Mouse (Mus musculus): ENCODE data around the gene Fgfrl1. TPM values are rescaled to one million over a fixed set of nuclear protein-coding genes. Genes with fewer than 3 reads are reported as not detected.
A peak's percentile ranks its signal among the peaks of the same experiment; 100 is the strongest.

Gene Fgfrl1
- total RNA-seq, 4 experiments from 2014 or later: 23.6 to 25.6 (median 24.4) TPM

- DNase-seq (ENCODE audit: low spot score in 2 of 2): no peak
These were observed 5.2 kb downstream of the Fgfrl1 start for GRCm38 (mm10) chr5:108697341-108697753.

- DNase-seq (ENCODE audit: low spot score in 2 of 2): no peak
These were observed 8.2 kb downstream of the Fgfrl1 start for GRCm38 (mm10) chr5:108700346-108700745.

GRCm38 (mm10) chr5:108701341-108702021 is 9.3 kb downstream of the Fgfrl1 start:
- DNase-seq (ENCODE audit: low spot score in 2 of 2): no peak

- DNase-seq (ENCODE audit: low spot score in 2 of 2): no peak
These were observed 11.8 kb downstream of the Fgfrl1 start for GRCm38 (mm10) chr5:108703754-108704626.

GRCm38 (mm10) chr5:108707758-108708157 is 15.6 kb downstream of the Fgfrl1 start:
- no peak for DNase-seq (ENCODE audit: low spot score in 2 of 2)

- no peak for DNase-seq (ENCODE audit: low spot score in 2 of 2)
These were observed 16.2 kb downstream of the Fgfrl1 start for GRCm38 (mm10) chr5:108708419-108708818.

GRCm38 (mm10) chr5:108708981-108709731 is 17.0 kb downstream of the Fgfrl1 start:
- no peak for DNase-seq (ENCODE audit: low spot score in 2 of 2)

- DNase-seq (ENCODE audit: low spot score in 2 of 2): no peak
These were observed 19.8 kb downstream of the Fgfrl1 start for GRCm38 (mm10) chr5:108711968-108712367.

- DNase-seq (ENCODE audit: low spot score in 2 of 2): no peak
These were observed 20.9 kb downstream of the Fgfrl1 start for GRCm38 (mm10) chr5:108713096-108713495.

GRCm38 (mm10) chr5:108713691-108714090 is 21.5 kb downstream of the Fgfrl1 start:
- DNase-seq (ENCODE audit: low spot score in 2 of 2): no peak

- DNase-seq (ENCODE audit: low spot score in 2 of 2): no peak
These were observed 22.0 kb downstream of the Fgfrl1 start for GRCm38 (mm10) chr5:108714149-108714548.

GRCm38 (mm10) chr5:108715974-108716373 is 23.8 kb downstream of the Fgfrl1 start:
- DNase-seq (ENCODE audit: low spot score in 2 of 2): no peak

GRCm38 (mm10) chr5:108718051-108718450 is 25.9 kb downstream of the Fgfrl1 start:
- no peak for DNase-seq (ENCODE audit: low spot score in 2 of 2)

GRCm38 (mm10) chr5:108719761-108720160 is 27.6 kb downstream of the Fgfrl1 start:
- no peak for DNase-seq (ENCODE audit: low spot score in 2 of 2)

GRCm38 (mm10) chr5:108724006-108724405 is 31.8 kb downstream of the Fgfrl1 start:
- no peak for DNase-seq (ENCODE audit: low spot score in 2 of 2)

- DNase-seq (ENCODE audit: low spot score in 2 of 2): peak; percentile 36 to 44
These were observed 34.5 kb downstream of the Fgfrl1 start for GRCm38 (mm10) chr5:108726557-108727248.

- no peak for DNase-seq (ENCODE audit: low spot score in 2 of 2)
These were observed 35.2 kb downstream of the Fgfrl1 start for GRCm38 (mm10) chr5:108727425-108727824.

GRCm38 (mm10) chr5:108741844-108742243 is 49.7 kb downstream of the Fgfrl1 start:
- DNase-seq (ENCODE audit: low spot score in 2 of 2): no peak

GRCm38 (mm10) chr5:108742596-108742995 is 50.4 kb downstream of the Fgfrl1 start:
- DNase-seq (ENCODE audit: low spot score in 2 of 2): no peak

GRCm38 (mm10) chr5:108743856-108744255 is 51.7 kb downstream of the Fgfrl1 start:
- no peak for DNase-seq (ENCODE audit: low spot score in 2 of 2)

GRCm38 (mm10) chr5:108744629-108745028 is 52.4 kb downstream of the Fgfrl1 start:
- DNase-seq (ENCODE audit: low spot score in 2 of 2): no peak
